Mouse (Mus musculus) intestine, embryonic 16.5 days (tissue): ENCODE measurements around the gene Rwdd3. TPM values are rescaled to one million over a fixed set of nuclear protein-coding genes. Genes with fewer than 3 reads are reported as not detected.

Experiments used
- ATAC-seq: fragments of 200-750 bp; cut with Nextera tagmentation; 2 replicates; pipeline ENCODE4 v1.8.0; 2017; ENCODE audit warnings: moderate TSS enrichment, moderate library complexity
- H3K27ac ChIP-seq: fragments of 300-500 bp; sonication (generic); 2 replicates; pipeline ENCODE4 v1.5.1; 2014; ENCODE audit warnings: mild to moderate bottlenecking, low read length
- H3K27me3 ChIP-seq: fragments of 300-500 bp; sonication (generic); replicated peaks from 2 replicates; pipeline ENCODE4 v1.6.1; 2014; ENCODE audit warnings: low read length, control low read depth, mixed read lengths; ENCODE audit not compliant: control insufficient read depth, insufficient read depth
- H3K36me3 ChIP-seq: fragments of 300-500 bp; sonication (generic); 2 replicates; pipeline ENCODE4 v1.6.1; 2014; ENCODE audit warnings: low read length, control low read depth; ENCODE audit not compliant: control insufficient read depth, insufficient read depth
- H3K4me1 ChIP-seq: fragments of 300-500 bp; sonication (generic); 2 replicates; pipeline ENCODE4 v1.6.1; 2014; ENCODE audit warnings: low read length, control low read depth, mixed read lengths; ENCODE audit not compliant: control insufficient read depth, insufficient read depth
- H3K4me2 ChIP-seq: fragments of 300-500 bp; sonication (generic); 2 replicates; pipeline ENCODE4 v1.6.1; 2014; ENCODE audit warnings: low read depth, low read length, control low read depth
- H3K4me3 ChIP-seq: fragments of 300-500 bp; sonication (generic); 2 replicates; pipeline ENCODE4 v1.5.1; 2014; ENCODE audit warnings: mild to moderate bottlenecking, low read length
- H3K9ac ChIP-seq: fragments of 300-500 bp; sonication (generic); 2 replicates; pipeline ENCODE4 v1.6.1; 2014; ENCODE audit warnings: low read depth, low read length
- H3K9me3 ChIP-seq: fragments of 300-500 bp; sonication (generic); 2 replicates; pipeline ENCODE4 v1.6.1; 2016; ENCODE audit warnings: low read length, control low read depth; ENCODE audit not compliant: control insufficient read depth
- WGBS: fragments of 180-500 bp; shearing (Covaris S2); extraction: QIAGEN DNeasy Blood & Tissue Kit; methylation state at CpG from one replicate; pipeline ENCODE4 v1.1.7; 2014; 5-methylcytosine and 5-hydroxymethylcytosine counted together
- polyA plus RNA-seq: library from polyadenylated mRNA; unstranded; fragments of >200 nt; fragmentation: Nextera tagmentation; extraction: Ambion mirVana; gene quantifications from 2 replicates; pipeline ENCODE4 v1.2.1, GENCODE M21; 2015

Gene Rwdd3
- polyA plus RNA-seq, 1 experiment from 2014 or later = 5.5 TPM

- no peaks in the 10 kb centered on the region for H3K4me1 ChIP-seq
- H3K4me2 ChIP-seq = peak overlapping the region; percentile 42; the same call in 1 of the 2 replicates
- H3K9ac ChIP-seq = no peak overlapping the region
- 75% methylated on average over 5 of the region's 5 CpGs for WGBS
- H3K27ac ChIP-seq = no peak overlapping the region
- H3K36me3 ChIP-seq = no peaks in the 10 kb centered on the region
- peak overlapping the region; percentile 42; the same call in 1 of the 2 replicates for H3K4me3 ChIP-seq
- ATAC-seq = no peak; the same call in 1 of the 2 replicates
- no peaks in the 10 kb centered on the region for H3K9me3 ChIP-seq
- H3K27me3 ChIP-seq = no peaks in the 10 kb centered on the region
Measured at GRCm38 (mm10) chr3:121105408-121105708, 66.1 kb downstream of the Rwdd3 start.

Other genes starting within 250 kb of the Rwdd3 start
- gene Tmem56, start 111.4 kb upstream of the Rwdd3 start, polyA plus RNA-seq = 1.3 TPM in 2 replicates
- gene Alg14, start 120.1 kb upstream of the Rwdd3 start, polyA plus RNA-seq = 39.5 and 41.3 TPM in 2 replicates